Mouse (Mus musculus): Measurements from ENCODE around the gene Ap2a2. TPM values are rescaled to one million over a fixed set of nuclear protein-coding genes. Genes with fewer than 3 reads are reported as not detected.
"Not testable (repeated sequence)": the region's sequence is repeated elsewhere in the genome, so short reads cannot be mapped to it uniquely, and the experiment has no call there.

The Ap2a2 gene
- polyA plus RNA-seq, 1 experiment from 2014 or later, result 91.6 TPM

DNA sequence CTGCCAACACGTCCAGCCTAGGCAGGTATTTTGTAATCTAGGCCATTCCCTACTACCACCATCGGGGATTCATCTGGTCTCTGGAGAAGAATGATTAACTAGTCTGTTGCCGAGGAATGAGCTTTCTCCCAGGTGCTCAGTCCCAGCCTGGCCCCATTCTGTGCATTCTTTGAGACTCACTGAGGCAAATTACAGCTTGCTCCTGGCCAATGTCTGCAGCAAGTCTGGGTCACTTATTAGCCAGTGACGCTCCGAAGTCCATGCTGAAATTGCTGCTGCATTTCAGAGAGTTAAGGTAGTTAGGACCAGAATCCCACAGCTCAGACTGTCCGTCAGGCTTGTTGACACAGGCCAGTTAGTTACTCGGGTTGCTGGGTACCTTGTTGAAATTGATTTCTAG lies 19.4 kb downstream of the Ap2a2 start:
- H3K36me3 ChIP-seq, result peaks cover 30% of the 10 kb centered on the region
- no peak overlapping the region for H3K4me3 ChIP-seq
- H3K4me1 ChIP-seq, result peaks cover 98% of the 10 kb centered on the region
- H3K27ac ChIP-seq, result peak overlapping the region; percentile 77
- no peak for ATAC-seq
- no peaks in the 10 kb centered on the region for H3K9me3 ChIP-seq (replicated peaks)
- H3K27me3 ChIP-seq (replicated peaks), result no peaks in the 10 kb centered on the region
- no peak overlapping the region; the same call in 1 of the 2 replicates for H3K4me2 ChIP-seq
- 0 out of 2 replicates have a peak overlapping the region, but pooled peaks have one; percentile 17 for H3K9ac ChIP-seq
- 70% methylated on average over 7 of the region's 7 CpGs for WGBS (ENCODE audit: insufficient replicate concordance)

DNA sequence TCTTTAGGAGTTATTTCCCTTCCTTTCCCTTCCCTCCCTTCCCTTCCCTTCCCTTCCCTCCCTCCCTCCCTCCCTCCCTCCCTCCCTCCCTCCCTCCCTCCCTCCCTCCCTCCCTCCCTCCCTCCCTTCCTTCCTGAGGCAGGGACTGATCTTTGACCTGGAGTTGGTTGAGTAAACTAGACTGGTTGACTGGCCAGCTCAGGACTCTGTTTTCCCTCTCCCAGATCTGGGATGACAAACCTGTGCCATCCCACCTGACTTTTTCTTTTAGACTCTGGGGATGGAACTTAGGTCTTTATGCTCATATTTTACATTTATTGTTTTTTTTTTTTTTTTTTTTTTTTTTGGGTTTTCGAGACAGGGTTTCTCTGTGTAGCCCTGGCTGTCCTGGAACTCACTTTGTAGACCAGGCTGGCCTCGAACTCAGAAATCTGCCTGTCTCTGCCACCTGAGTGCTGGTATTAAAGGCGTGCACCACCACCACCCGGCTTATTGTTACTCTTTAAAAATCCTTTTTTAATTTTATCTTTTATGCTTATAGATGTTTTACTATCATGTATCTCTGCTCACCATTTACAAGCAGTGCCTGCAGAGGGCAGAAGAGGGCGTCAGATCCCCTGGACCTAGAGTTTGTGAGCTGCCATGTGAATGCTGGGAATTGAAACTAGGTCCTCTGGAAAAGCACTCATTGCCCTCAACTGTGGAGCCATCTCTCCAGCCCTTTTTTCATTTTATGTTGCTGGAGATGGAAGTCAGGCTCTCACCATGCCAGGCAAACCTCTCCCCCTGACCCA lies 22.3 kb downstream of the Ap2a2 start:
- H3K9ac ChIP-seq, result peak overlapping the region; percentile 67
- H3K4me2 ChIP-seq, result peak overlapping the region; percentile 63

DNA sequence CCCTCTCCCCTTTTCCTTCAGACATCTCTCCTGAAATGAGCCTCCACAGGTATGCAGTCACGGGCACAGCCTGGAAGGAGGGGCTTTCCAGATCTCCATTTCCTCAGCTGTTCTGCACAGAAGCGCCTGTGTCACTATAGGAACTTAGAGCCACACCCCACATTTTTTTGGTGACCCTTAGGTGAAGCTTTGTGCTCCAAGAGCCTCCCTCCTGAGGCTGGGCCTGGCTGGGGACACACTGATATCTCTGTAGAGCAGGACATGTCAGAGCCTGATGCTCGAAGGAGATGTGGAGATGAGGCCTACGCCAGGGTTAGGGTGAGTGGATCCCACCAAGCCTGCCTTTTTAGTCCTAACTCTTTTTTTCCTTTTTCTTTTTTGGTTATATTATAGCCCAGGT lies 23.3 kb downstream of the Ap2a2 start:
- ATAC-seq, result peak; percentile 98
- Histone ChIP-seq H3K4me3 (peak overlapping the region; percentile 31), H3K9ac (peak overlapping the region; percentile 67), H3K27me3 (replicated peaks) (no peaks in the 10 kb centered on the region), H3K27ac (peak overlapping the region; percentile 98), H3K36me3 (peaks cover 42% of the 10 kb centered on the region), H3K4me1 (peaks cover 87% of the 10 kb centered on the region), H3K4me2 (peak overlapping the region; percentile 63), H3K9me3 (replicated peaks) (no peaks in the 10 kb centered on the region)
- 21% methylated on average over 4 of the region's 4 CpGs for WGBS (ENCODE audit: insufficient replicate concordance)

More for the DNA sequence above, 22.3 kb downstream of the Ap2a2 start:
- Histone ChIP-seq H3K36me3 (peaks cover 38% of the 10 kb centered on the region), H3K9me3 (replicated peaks) (no peaks in the 10 kb centered on the region), H3K4me1 (peaks cover 97% of the 10 kb centered on the region), H3K27me3 (replicated peaks) (no peaks in the 10 kb centered on the region), H3K4me3 (no peak overlapping the region), H3K27ac (peak overlapping the region; percentile 98)
- ATAC-seq, result no peak
- 76% methylated on average over 4 of the region's 5 CpGs for WGBS (ENCODE audit: insufficient replicate concordance)

DNA sequence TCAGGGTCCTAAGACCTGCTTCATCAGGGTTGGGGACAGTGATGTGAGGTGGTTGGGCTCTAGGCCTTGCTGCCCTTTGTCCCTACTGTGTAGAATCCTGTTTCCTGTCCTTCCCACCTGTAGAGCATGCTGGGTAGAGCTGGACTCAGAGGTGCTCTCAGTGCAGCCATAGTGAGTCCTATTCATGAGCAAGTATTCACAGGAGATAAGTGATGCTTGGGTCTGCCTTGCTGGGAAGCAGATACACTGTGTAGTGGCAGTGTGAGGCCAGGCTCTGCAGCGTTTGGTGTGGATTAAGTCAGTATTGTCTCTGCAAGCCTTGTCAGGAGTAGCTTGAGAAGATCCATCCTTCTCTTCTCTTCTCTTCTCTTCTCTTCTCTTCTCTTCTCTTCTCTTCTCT lies 23.9 kb downstream of the Ap2a2 start:
- H3K4me1 ChIP-seq, result peaks cover 81% of the 10 kb centered on the region
- no peaks in the 10 kb centered on the region for H3K27me3 ChIP-seq (replicated peaks)
- 35% methylated on average over 1 of the region's 1 CpGs for WGBS (ENCODE audit: insufficient replicate concordance)
- H3K4me3 ChIP-seq, result peak overlapping the region; percentile 31
- H3K4me2 ChIP-seq, result peak overlapping the region; percentile 63
- peak overlapping the region; percentile 66 for H3K9ac ChIP-seq
- peak; percentile 74 for ATAC-seq
- H3K9me3 ChIP-seq (replicated peaks), result no peaks in the 10 kb centered on the region
- H3K36me3 ChIP-seq, result peaks cover 48% of the 10 kb centered on the region
- H3K27ac ChIP-seq, result peak overlapping the region; percentile 98

DNA sequence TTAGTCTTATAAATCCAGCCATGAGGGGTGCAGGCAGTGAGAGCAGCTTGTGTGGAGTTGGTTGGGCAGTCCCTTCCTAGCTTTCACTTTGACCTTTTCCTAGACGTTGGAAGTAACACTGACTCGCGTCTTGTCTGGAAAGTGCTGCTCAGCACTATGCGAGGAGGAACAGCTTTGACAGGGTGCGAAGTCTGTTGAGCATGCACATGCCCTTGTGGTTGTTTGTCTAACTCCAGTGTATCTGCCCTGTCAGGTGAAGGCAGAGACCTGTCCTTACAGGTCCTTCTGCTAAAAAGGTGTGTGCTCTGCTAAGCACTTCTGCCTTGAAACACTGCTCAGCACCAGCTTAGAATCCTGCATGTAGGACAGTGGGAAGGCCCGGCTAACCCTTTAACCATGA lies 26.9 kb downstream of the Ap2a2 start:
- WGBS (ENCODE audit: insufficient replicate concordance), result 88% methylated on average over 6 of the region's 6 CpGs
- Histone ChIP-seq H3K27me3 (replicated peaks) (no peaks in the 10 kb centered on the region), H3K27ac (peak overlapping the region; percentile 48; the same call in 1 of the 2 replicates), H3K4me2 (no peak overlapping the region), H3K9ac (no peak overlapping the region), H3K9me3 (replicated peaks) (no peaks in the 10 kb centered on the region), H3K4me1 (peaks cover 65% of the 10 kb centered on the region), H3K4me3 (no peak overlapping the region), H3K36me3 (peaks cover 62% of the 10 kb centered on the region)
- no peak for ATAC-seq

DNA sequence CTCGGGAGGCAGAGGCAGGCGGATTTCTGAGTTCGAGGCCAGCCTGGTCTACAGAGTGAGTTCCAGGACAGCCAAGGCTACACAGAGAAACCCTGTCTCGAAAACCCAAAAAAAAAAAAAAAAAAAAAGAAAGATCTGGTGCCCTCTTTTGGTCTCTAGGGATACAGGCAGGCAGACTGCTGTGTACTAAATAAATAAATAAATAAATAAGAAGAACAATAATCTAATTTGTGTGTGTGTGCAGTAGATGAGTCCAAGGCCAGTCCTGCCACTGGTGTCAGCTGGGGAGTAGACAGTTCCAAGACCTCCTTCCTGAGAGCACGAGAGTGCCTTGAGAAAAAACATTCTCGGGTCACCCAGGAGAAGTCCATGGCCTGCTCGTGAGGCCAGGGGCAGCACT lies 28.3 kb downstream of the Ap2a2 start:
- 88% methylated on average over 6 of the region's 7 CpGs for WGBS (ENCODE audit: insufficient replicate concordance)
- not testable (repeated sequence) for H3K4me2 ChIP-seq; H3K9ac ChIP-seq; H3K4me3 ChIP-seq; H3K9me3 ChIP-seq (replicated peaks); ATAC-seq; H3K27ac ChIP-seq; H3K27me3 ChIP-seq (replicated peaks)
- H3K4me1 ChIP-seq, result peaks cover 52% of the 10 kb centered on the region
- H3K36me3 ChIP-seq, result peaks cover 71% of the 10 kb centered on the region

DNA sequence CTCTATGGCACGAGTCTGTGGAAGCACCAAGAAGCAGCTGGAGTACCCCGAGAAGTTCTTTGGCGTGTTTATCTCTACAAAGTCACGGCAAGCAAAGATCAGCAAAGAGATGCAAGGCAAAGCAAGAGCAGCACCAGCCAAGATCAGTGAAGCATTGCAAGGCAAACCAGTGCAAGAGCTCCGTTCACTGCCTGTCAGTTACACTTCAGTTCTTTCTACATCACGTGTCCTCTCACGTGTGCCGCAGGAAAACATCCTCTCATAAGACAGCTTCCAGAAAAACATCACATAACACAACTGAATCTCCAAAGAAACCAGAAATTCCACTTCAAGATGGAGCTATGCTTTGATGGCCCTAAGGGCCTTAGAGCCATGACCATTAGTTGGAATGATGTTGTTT lies 29.0 kb downstream of the Ap2a2 start:
- Histone ChIP-seq H3K27me3 (replicated peaks) (no peaks in the 10 kb centered on the region), H3K4me1 (peaks cover 45% of the 10 kb centered on the region), H3K4me3 (no peak overlapping the region), H3K9ac (no peak overlapping the region), H3K36me3 (peaks cover 78% of the 10 kb centered on the region), H3K9me3 (replicated peaks) (no peaks in the 10 kb centered on the region), H3K27ac (no peak overlapping the region), H3K4me2 (no peak overlapping the region)
- no peak for ATAC-seq
- WGBS (ENCODE audit: insufficient replicate concordance), result 86% methylated on average over 8 of the region's 8 CpGs

DNA sequence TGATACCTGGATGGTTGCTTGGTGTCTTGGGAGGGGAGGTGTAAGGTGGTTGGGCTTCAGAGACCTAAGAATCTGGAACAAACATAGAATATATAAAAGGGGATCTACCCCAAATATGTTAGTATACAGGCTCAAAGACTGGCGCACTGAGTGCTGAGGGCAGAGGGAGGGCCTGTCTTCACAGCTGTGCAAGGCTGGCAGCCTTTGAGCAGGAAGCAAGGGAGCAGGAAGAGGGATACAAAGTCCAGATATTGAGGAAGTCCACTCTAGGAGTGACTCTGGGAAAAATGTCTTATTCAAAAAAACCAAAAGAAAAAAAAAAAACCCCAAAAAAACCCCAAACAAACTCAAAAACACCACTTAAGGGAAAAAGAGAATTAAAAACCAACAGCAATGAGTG lies 30.1 kb downstream of the Ap2a2 start:
- Histone ChIP-seq H3K4me1 (peaks cover 34% of the 10 kb centered on the region), H3K27me3 (replicated peaks) (no peaks in the 10 kb centered on the region), H3K4me3 (no peak overlapping the region), H3K36me3 (peaks cover 88% of the 10 kb centered on the region), H3K9me3 (replicated peaks) (no peaks in the 10 kb centered on the region), H3K9ac (no peak overlapping the region), H3K4me2 (no peak overlapping the region), H3K27ac (0 out of 2 replicates have a peak overlapping the region, but pooled peaks have one; percentile 26)
- ATAC-seq, result no peak
- WGBS (ENCODE audit: insufficient replicate concordance), result 89% methylated on average over 1 of the region's 1 CpGs

DNA sequence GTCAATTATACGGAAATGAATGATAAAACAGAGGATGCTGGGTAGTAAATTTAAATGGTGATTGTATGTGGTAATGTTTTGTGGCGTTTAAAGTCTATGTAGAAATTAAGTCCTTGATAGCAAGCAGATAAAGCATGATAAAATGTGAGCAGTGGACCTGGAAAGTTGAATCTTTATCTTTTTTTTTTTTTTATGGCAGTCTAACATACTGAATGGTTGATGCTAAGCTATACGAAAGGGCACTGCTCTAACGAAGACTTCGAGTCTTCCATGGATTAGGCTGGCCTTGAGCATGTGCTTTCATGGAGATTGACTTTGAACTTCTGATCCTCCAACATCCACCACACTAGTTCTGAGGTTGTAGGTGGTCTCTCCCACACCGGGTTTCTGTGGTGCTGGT lies 31.1 kb downstream of the Ap2a2 start:
- H3K27me3 ChIP-seq (replicated peaks), result no peaks in the 10 kb centered on the region
- H3K9ac ChIP-seq, result no peak overlapping the region
- no peak overlapping the region for H3K4me3 ChIP-seq
- H3K9me3 ChIP-seq (replicated peaks), result no peaks in the 10 kb centered on the region
- no peak overlapping the region for H3K4me2 ChIP-seq
- H3K36me3 ChIP-seq, result peaks cover 92% of the 10 kb centered on the region
- H3K4me1 ChIP-seq, result peaks cover 24% of the 10 kb centered on the region
- 90% methylated on average over 6 of the region's 6 CpGs for WGBS (ENCODE audit: insufficient replicate concordance)
- no peak for ATAC-seq
- no peak overlapping the region for H3K27ac ChIP-seq

DNA sequence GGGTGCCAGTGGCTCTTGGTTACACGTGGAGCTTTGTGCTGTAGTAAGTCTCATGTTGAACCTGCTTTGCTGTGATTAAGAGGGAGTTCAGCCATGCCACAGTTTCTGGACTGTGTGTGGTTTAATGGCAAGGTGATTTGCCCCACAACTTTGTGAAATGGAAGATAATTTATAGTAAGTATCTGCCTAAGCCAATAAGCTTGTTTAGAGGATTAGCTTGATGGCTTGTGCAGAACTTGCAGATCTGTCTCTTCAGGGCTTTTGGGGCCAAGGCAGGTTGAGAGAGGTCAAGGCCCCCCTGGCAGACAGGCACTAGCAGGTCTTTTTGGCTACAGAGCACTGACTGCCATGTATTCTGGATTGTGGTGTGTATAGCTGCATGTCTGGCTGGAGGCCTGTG lies 35.0 kb downstream of the Ap2a2 start:
- Histone ChIP-seq H3K27me3 (replicated peaks) (no peaks in the 10 kb centered on the region), H3K4me1 (peaks cover 16% of the 10 kb centered on the region), H3K9me3 (replicated peaks) (no peaks in the 10 kb centered on the region), H3K9ac (no peak overlapping the region), H3K36me3 (peaks cover 94% of the 10 kb centered on the region), H3K4me2 (no peak overlapping the region), H3K4me3 (no peak overlapping the region), H3K27ac (no peak overlapping the region)
- ATAC-seq, result no peak
- WGBS (ENCODE audit: insufficient replicate concordance), result 80% methylated on average over 1 of the region's 1 CpGs

DNA sequence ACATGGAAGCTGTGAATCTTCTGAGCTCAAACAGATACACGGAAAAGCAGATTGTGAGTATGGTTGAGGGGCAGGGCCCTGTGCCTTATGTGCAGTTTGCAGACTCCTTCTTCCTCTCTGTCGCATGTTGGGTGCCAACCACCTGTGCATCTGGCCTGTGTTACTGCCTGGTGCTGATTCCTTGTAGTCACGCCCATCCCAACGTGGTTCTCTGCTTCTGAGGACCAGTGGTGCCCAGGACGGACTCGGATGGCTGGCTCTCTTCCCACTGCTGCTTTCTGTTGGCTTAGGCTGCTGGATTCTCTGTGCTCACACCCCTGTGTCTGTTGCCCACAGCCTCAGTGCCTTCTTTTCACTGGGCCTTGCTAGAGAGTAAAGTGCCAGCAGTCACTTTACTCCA lies 35.6 kb downstream of the Ap2a2 start:
- H3K4me1 ChIP-seq, result peaks cover 13% of the 10 kb centered on the region
- H3K9me3 ChIP-seq (replicated peaks), result no peaks in the 10 kb centered on the region
- no peak for ATAC-seq
- H3K4me2 ChIP-seq, result no peak overlapping the region
- no peak overlapping the region for H3K9ac ChIP-seq
- H3K27me3 ChIP-seq (replicated peaks), result no peaks in the 10 kb centered on the region
- H3K27ac ChIP-seq, result no peak overlapping the region
- H3K4me3 ChIP-seq, result no peak overlapping the region
- WGBS (ENCODE audit: insufficient replicate concordance), result 86% methylated on average over 6 of the region's 6 CpGs
- H3K36me3 ChIP-seq, result peaks cover 95% of the 10 kb centered on the region

DNA sequence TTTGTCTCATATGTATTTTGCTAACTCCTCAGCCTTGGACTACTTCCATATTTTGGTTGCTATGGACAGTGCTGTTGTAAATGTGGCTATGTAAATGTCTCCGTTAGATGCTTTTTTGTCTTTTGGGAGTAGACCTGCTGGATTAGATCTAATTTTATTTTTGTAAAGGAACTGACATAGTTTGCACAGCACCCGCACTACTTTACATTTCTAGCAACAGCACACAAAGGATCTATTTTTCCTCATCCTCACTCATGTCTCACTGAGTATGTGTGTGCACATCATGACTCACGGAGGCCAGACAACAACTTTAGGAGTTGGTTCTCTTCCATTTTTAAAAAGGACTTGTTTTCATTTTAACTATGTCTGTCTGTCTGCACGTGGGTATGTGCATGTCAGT lies 45.7 kb downstream of the Ap2a2 start:
- WGBS (ENCODE audit: insufficient replicate concordance), result 92% methylated on average over 4 of the region's 4 CpGs
- no peak overlapping the region for H3K4me2 ChIP-seq

More for the DNA sequence above, 45.7 kb downstream of the Ap2a2 start:
- no peak overlapping the region for H3K27ac ChIP-seq
- H3K36me3 ChIP-seq, result peaks cover 98% of the 10 kb centered on the region
- no peak overlapping the region for H3K9ac ChIP-seq
- no peaks in the 10 kb centered on the region for H3K9me3 ChIP-seq (replicated peaks)
- H3K27me3 ChIP-seq (replicated peaks), result no peaks in the 10 kb centered on the region
- no peak overlapping the region for H3K4me3 ChIP-seq
- H3K4me1 ChIP-seq, result peaks cover 15% of the 10 kb centered on the region
- ATAC-seq, result no peak

All from liver, embryonic 12.5 days (tissue).